Mouse (Mus musculus) CH12.LX (cell line): ENCODE data around the gene Arl16. TPM values are rescaled to one million over a fixed set of nuclear protein-coding genes. Genes with fewer than 3 reads are reported as not detected.
A peak's percentile ranks its signal among the peaks of the same experiment; 100 is the strongest.

Experiments
- DNase-seq: peaks from one replicate; pipeline ENCODE4 v3.0.0-alpha.2; 2013; ENCODE audit errors: extremely low read depth
- H3K27ac ChIP-seq: 2 replicates; pipeline ENCODE4 v1.5.1; 2012; ENCODE audit warnings: low read depth, mild to moderate bottlenecking, control low read depth, moderate library complexity; ENCODE audit not compliant: insufficient read depth
- H3K27me3 ChIP-seq: replicated peaks from 2 replicates; pipeline ENCODE3; 2012; ENCODE audit warnings: inconsistent platforms
- H3K36me3 ChIP-seq, 2 experiments: replicated peaks in 1 of 2; 2 replicates each; pipeline versions ENCODE3 to v1.6.1; 2012; ENCODE audit warnings: inconsistent platforms in 1 of 2, low read length in 1 of 2, mild to moderate bottlenecking in 1 of 2, mixed read lengths in 1 of 2, moderate library complexity in 1 of 2; ENCODE audit not compliant: control insufficient read depth in 1 of 2, insufficient read depth in 1 of 2
- H3K4me1 ChIP-seq, 2 experiments: 2 replicates each; pipeline ENCODE4 v1.6.1; 2012; ENCODE audit warnings: inconsistent platforms in 1 of 2, moderate library complexity in 1 of 2; ENCODE audit not compliant: insufficient read depth in 2 of 2, control insufficient read depth in 1 of 2
- H3K4me2 ChIP-seq: 2 replicates; pipeline ENCODE4 v1.6.1; 2012; ENCODE audit warnings: low read depth, mild to moderate bottlenecking, control low read depth; ENCODE audit not compliant: poor library complexity, insufficient read depth, severe bottlenecking
- H3K4me3 ChIP-seq, 3 experiments: fragments of 150-350 bp in 1 of 3; sonication (generic) in 1 of 3; replicated peaks in 1 of 3; 2 replicates each; pipeline versions ENCODE3 to v1.5.1; 2011 to 2012; ENCODE audit warnings: low read depth in 2 of 3, low read length in 2 of 3, mild to moderate bottlenecking in 2 of 3, moderate library complexity in 2 of 3, control low read depth in 1 of 3, improper control_type of control experiment in 1 of 3, inconsistent platforms in 1 of 3, mixed read lengths in 1 of 3; ENCODE audit not compliant: poor library complexity in 1 of 3
- H3K79me2 ChIP-seq: replicated peaks from 2 replicates; pipeline ENCODE4 v1.6.1; 2012; ENCODE audit warnings: mild to moderate bottlenecking, moderate library complexity; ENCODE audit not compliant: control insufficient read depth, poor library complexity, insufficient read depth, severe bottlenecking; ENCODE audit errors: extremely low read depth
- H3K9ac ChIP-seq: 2 replicates; pipeline ENCODE4 v1.6.1; 2012; ENCODE audit warnings: low read depth, mild to moderate bottlenecking, control low read depth, moderate library complexity; ENCODE audit not compliant: insufficient read depth
- H3K9me3 ChIP-seq: replicated peaks from 2 replicates; pipeline ENCODE3; 2012; ENCODE audit warnings: low read length, inconsistent platforms, mixed read lengths
- CHD1 ChIP-seq: IDR thresholded peaks from 2 replicates; pipeline ENCODE4 v1.6.1; 2012; ENCODE audit warnings: low read depth, low read length, improper control_type of control experiment, inconsistent platforms
- CTCF ChIP-seq, 2 experiments: IDR thresholded peaks in 1 of 2; conservative IDR thresholded peaks in 1 of 2; 2 replicates each; pipeline ENCODE4 v1.5.1; 2011 to 2012; ENCODE audit warnings: low read depth in 2 of 2, low read length in 2 of 2, improper control_type of control experiment in 1 of 2, inconsistent platforms in 1 of 2, mild to moderate bottlenecking in 1 of 2, moderate library complexity in 1 of 2
- EP300 ChIP-seq: IDR thresholded peaks from 2 replicates; pipeline ENCODE4 v1.6.1; 2011; ENCODE audit warnings: low read length, improper control_type of control experiment
- GABPA ChIP-seq: IDR thresholded peaks from 2 replicates; pipeline ENCODE4 v1.6.1; 2012; ENCODE audit warnings: low read depth, low read length, improper control_type of control experiment, inconsistent platforms; ENCODE audit not compliant: insufficient replicate concordance
- HCFC1 ChIP-seq: IDR thresholded peaks from 2 replicates; pipeline ENCODE4 v1.6.1; 2012; ENCODE audit warnings: low read depth, mild to moderate bottlenecking, inconsistent platforms, low read length, improper control_type of control experiment
- IRF4 ChIP-seq: IDR thresholded peaks from 2 replicates; pipeline ENCODE4 v1.6.1; 2014; ENCODE audit warnings: low read depth, mild to moderate bottlenecking, inconsistent platforms, low read length, improper control_type of control experiment
- JUND ChIP-seq: conservative IDR thresholded peaks from 2 replicates; pipeline ENCODE4 v1.6.1; 2011; ENCODE audit warnings: low read depth, low read length, improper control_type of control experiment
- MYC ChIP-seq: IDR thresholded peaks from 2 replicates; pipeline ENCODE4 v1.6.1; 2011; ENCODE audit warnings: low read depth, mild to moderate bottlenecking, improper control_type of control experiment, low read length
- NRF1 ChIP-seq: IDR thresholded peaks from 2 replicates; pipeline ENCODE4 v1.6.1; 2014; ENCODE audit warnings: low read depth, mild to moderate bottlenecking, inconsistent platforms, low read length, improper control_type of control experiment, moderate library complexity
- PAX5 ChIP-seq: IDR thresholded peaks from 2 replicates; pipeline ENCODE4 v1.6.1; 2012; ENCODE audit warnings: low read length, inconsistent platforms, mixed read lengths
- RAD21 ChIP-seq: IDR thresholded peaks from 2 replicates; pipeline ENCODE4 v1.6.1; 2011; ENCODE audit warnings: low read depth, mild to moderate bottlenecking, low read length, improper control_type of control experiment, moderate library complexity
- SIN3A ChIP-seq: IDR thresholded peaks from 2 replicates; pipeline ENCODE4 v1.6.1; 2012; ENCODE audit warnings: low read length, improper control_type of control experiment, inconsistent platforms
- SMC3 ChIP-seq: IDR thresholded peaks from 2 replicates; pipeline ENCODE4 v1.6.1; 2011; ENCODE audit warnings: low read depth, low read length, improper control_type of control experiment
- TBP ChIP-seq: conservative IDR thresholded peaks from 2 replicates; pipeline ENCODE4 v1.6.1; 2011; ENCODE audit warnings: low read depth, low read length, improper control_type of control experiment
- TCF12 ChIP-seq: IDR thresholded peaks from 2 replicates; pipeline ENCODE4 v1.6.1; 2014; ENCODE audit warnings: low read depth, mild to moderate bottlenecking, inconsistent platforms, low read length, improper control_type of control experiment
- USF1 ChIP-seq: IDR thresholded peaks from 2 replicates; pipeline ENCODE4 v1.6.1; 2014; ENCODE audit warnings: low read depth, mild to moderate bottlenecking, inconsistent platforms, low read length, improper control_type of control experiment
- ZMIZ1 ChIP-seq: IDR thresholded peaks from 2 replicates; pipeline ENCODE4 v1.6.1; 2012; ENCODE audit warnings: low read depth, mild to moderate bottlenecking, inconsistent platforms, low read length, improper control_type of control experiment
- dilution Hi-C: fragments of 300-500 bp; cut with MboI; formaldehyde crosslinking; loops from 2 replicates; pipeline ENCODE4 v1.14.3; 2020; ENCODE audit warnings: low sequenced_read_pairs; ENCODE audit not compliant: extremely low pct_unique_long_range_greater_than_20kb, extremely low pct_ligation_motif_present
- in situ Hi-C: fragments of 300-500 bp; cut with MboI; formaldehyde crosslinking; loops from 3 replicates; pipeline ENCODE4 v1.14.3; 2019; ENCODE audit warnings: low sequenced_read_pairs, low pct_ligation_motif_present, low pct_unique_long_range_greater_than_20kb, mixed read lengths
- polyA plus RNA-seq: library from polyadenylated mRNA; unstranded; fragments of >175 nt; gene quantifications from 2 replicates; pipeline ENCODE4 v1.2.1, GENCODE M21; 2012; ENCODE audit warnings: low read depth; ENCODE audit not compliant: insufficient read length
- total RNA-seq, 2 experiments: library from RNA; depleted of rRNA; stranded (reverse); fragments of 300-350 nt in 1 of 2; fragments of >200 nt in 1 of 2; gene quantifications; 2 replicates each; pipeline ENCODE4 v1.2.3; 2012 to 2014

Gene Arl16
- total and polyA plus RNA-seq, 3 experiments: 22.8 to 42.6 (median 24.8) TPM

- Histone ChIP-seq H3K27me3 (no peaks in the 10 kb centered on the region), H3K4me1 (peaks cover 19 to 32% of the 10 kb centered on the region in 2 experiments), H3K4me2 (no peak overlapping the region), H3K9me3 (no peaks in the 10 kb centered on the region), H3K9ac (no peak overlapping the region), H3K79me2 (no peaks in the 10 kb centered on the region), H3K27ac (no peak overlapping the region), H3K36me3 (no peaks in the 10 kb centered on the region), H3K4me3 (no peak overlapping the region)
- in situ Hi-C loops: no loop called here
- no peak for DNase-seq
- TF ChIP-seq MYC: no peak
- no peak for TF ChIP-seq EP300
- no peak for TF ChIP-seq NRF1
- TF ChIP-seq SIN3A: no peak
- peak; percentile 41 to 53; a peak in 3 of 4 replicates for TF ChIP-seq CTCF (conservative IDR thresholded peaks at IDR 0.05 in 1 of 2, IDR thresholded peaks at IDR 0.05 in 1 of 2; ENCODE audit: low read depth in 2 of 2, low read length in 2 of 2)
- dilution Hi-C loops: no loop called here
These were observed 24.6 kb downstream of the Arl16 start for GRCm38 (mm10) chr11:120442765-120443280.

DNA sequence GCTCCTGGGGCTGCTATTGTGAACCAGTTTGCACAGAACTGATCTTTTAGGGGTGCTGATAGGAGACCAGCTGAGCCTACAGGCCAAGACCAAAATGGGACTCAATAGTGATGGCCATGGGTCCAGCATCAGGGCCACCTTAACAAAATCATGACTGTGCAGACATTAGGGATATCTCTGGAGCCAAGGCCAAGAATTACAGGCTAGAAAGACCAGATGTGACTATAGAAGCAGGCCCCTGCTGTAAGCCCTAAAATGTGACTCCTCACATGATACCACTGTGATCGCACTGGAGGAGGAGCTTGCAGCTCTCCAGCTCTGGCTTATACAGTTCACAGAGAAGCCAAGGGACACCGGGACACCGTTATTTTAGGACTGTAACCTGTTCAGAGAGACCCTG, 25.1 kb downstream of the Arl16 start, which contains the start of gene Tspan10:
Gene Tspan10 (plus strand): TSS at position 301 of the 400 bp plus-strand sequence.
- dilution Hi-C loops (no loop called here), in situ Hi-C loops (no loop called here)
- TF ChIP-seq HCFC1 (no peak), TBP (no peak), USF1 (no peak), SMC3 (no peak), TCF12 (no peak), ZMIZ1 (no peak), PAX5 (no peak), JUND (no peak), IRF4 (no peak), GABPA (no peak), CHD1 (no peak), RAD21 (no peak)
- no peak within 1 kb of the TSS for H3K4me3 ChIP-seq
- H3K9ac ChIP-seq: no peak within 1 kb of the TSS
- no peaks in the 10 kb centered on the region for H3K9me3 ChIP-seq
- no peak for DNase-seq
- no peak within 1 kb of the TSS for H3K4me2 ChIP-seq
- H3K4me1 ChIP-seq: peaks cover 19 to 29% of the 10 kb centered on the region in 2 experiments
- H3K36me3 ChIP-seq: no peaks in the 10 kb centered on the region
- no peak within 1 kb of the TSS for H3K27ac ChIP-seq
- peaks cover 1% of the 10 kb centered on the region for H3K79me2 ChIP-seq
- no peaks in the 10 kb centered on the region for H3K27me3 ChIP-seq
